Mouse (Mus musculus) intestine, embryonic 15.5 days (tissue): ENCODE results near the gene Gsk3b. TPM values are rescaled to one million over a fixed set of nuclear protein-coding genes. Genes with fewer than 3 reads are reported as not detected.

Experiments used
- ATAC-seq: fragments of 200-750 bp; cut with Nextera tagmentation; 2 replicates; pipeline ENCODE4 v1.8.0; 2017; ENCODE audit warnings: moderate TSS enrichment, moderate library complexity
- H3K27ac ChIP-seq: fragments of 300-500 bp; sonication (generic); 2 replicates; pipeline ENCODE4 v1.5.1; 2015; ENCODE audit warnings: mild to moderate bottlenecking, inconsistent platforms
- H3K27me3 ChIP-seq: fragments of 300-500 bp; sonication (generic); replicated peaks from 2 replicates; pipeline ENCODE4 v1.6.1; 2015; ENCODE audit warnings: inconsistent platforms
- H3K36me3 ChIP-seq: fragments of 300-500 bp; sonication (generic); 2 replicates; pipeline ENCODE4 v1.6.1; 2015; ENCODE audit warnings: inconsistent platforms
- H3K4me1 ChIP-seq: fragments of 300-500 bp; sonication (generic); replicated peaks from 2 replicates; pipeline ENCODE4 v1.6.1; 2015; ENCODE audit warnings: inconsistent platforms
- H3K4me2 ChIP-seq: fragments of 300-500 bp; sonication (generic); replicated peaks from 2 replicates; pipeline ENCODE4 v1.6.1; 2015; ENCODE audit warnings: mild to moderate bottlenecking, inconsistent platforms
- H3K4me3 ChIP-seq: fragments of 300-500 bp; sonication (generic); replicated peaks from 2 replicates; pipeline ENCODE4 v1.5.1; 2015; ENCODE audit warnings: inconsistent platforms
- H3K9ac ChIP-seq: fragments of 300-500 bp; sonication (generic); 2 replicates; pipeline ENCODE4 v1.6.1; 2015; ENCODE audit warnings: inconsistent platforms
- H3K9me3 ChIP-seq: fragments of 300-500 bp; sonication (generic); 2 replicates; pipeline ENCODE4 v1.6.1; 2016; ENCODE audit warnings: inconsistent platforms
- WGBS: fragments of 180-500 bp; shearing (Covaris S2); methylation state at CpG from one replicate; pipeline ENCODE4 v1.1.7; 2015; 5-methylcytosine and 5-hydroxymethylcytosine counted together
- polyA plus RNA-seq: library from polyadenylated mRNA; unstranded; fragments of >200 nt; fragmentation: Nextera tagmentation; extraction: Ambion mirVana; gene quantifications from 2 replicates; pipeline ENCODE4 v1.2.1, GENCODE M21; 2015

The Gsk3b gene
- polyA plus RNA-seq, 1 experiment from 2014 or later, result 48.4 TPM

DNA sequence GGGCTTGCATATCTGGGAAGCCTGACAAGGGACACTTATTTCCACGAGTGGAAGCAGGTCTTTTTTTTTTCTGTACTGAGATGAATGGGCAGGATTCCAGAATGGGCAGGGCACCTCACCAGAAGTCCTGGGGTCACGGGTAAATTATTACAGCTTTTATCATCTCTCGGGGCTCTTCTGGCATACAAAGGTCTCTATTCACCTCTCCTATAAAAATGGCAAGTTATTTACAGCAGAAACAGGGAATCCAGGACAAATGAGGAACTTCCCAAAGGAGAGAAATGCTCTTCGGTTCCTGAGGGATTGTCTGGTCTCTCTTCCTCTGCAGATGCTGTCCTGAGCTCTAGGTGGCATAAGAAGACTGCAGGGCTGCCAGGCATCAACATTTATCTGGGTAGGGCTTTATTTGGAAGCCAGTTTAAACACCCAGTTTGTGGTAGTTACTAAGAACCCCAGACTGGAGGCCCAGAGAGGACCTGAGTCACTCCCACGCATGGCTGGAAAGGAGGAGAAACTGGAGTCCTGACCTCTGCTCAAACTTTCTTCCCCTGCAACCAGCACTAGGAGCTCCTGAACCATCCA is 206.6 kb downstream of the Gsk3b start:
- ATAC-seq, result peak; percentile 57
- H3K4me2 ChIP-seq, result peak overlapping the region; percentile 51

More for the DNA sequence above, 206.6 kb downstream of the Gsk3b start:
- Histone ChIP-seq H3K4me3 (no peak overlapping the region), H3K4me1 (0 out of 2 replicates have a peak, but pooled peaks cover 4% of the 10 kb centered on the region), H3K9ac (no peak overlapping the region), H3K36me3 (no peaks in the 10 kb centered on the region), H3K9me3 (no peaks in the 10 kb centered on the region), H3K27ac (peak overlapping the region; percentile 89), H3K27me3 (no peaks in the 10 kb centered on the region)
- 33% methylated on average over 5 of the region's 5 CpGs for WGBS

Other genes starting within 250 kb of the Gsk3b start
- gene Gm36028, start 227.9 kb upstream of the Gsk3b start, polyA plus RNA-seq, result 0.80 and 1.8 TPM in 2 replicates
- gene Lrrc58, start 220.6 kb upstream of the Gsk3b start, polyA plus RNA-seq, result 48.0 and 52.4 TPM in 2 replicates
- gene Gpr156, start 172.5 kb upstream of the Gsk3b start, polyA plus RNA-seq, result 0.11 and 0.23 TPM in 2 replicates
- 12.1 and 13.1 TPM in 2 replicates for gene Nr1i2, start 205.8 kb downstream of the Gsk3b start, polyA plus RNA-seq